Comparison of ENCODE assay signal across 25 mouse cellular contexts in the genomic region with DNA sequence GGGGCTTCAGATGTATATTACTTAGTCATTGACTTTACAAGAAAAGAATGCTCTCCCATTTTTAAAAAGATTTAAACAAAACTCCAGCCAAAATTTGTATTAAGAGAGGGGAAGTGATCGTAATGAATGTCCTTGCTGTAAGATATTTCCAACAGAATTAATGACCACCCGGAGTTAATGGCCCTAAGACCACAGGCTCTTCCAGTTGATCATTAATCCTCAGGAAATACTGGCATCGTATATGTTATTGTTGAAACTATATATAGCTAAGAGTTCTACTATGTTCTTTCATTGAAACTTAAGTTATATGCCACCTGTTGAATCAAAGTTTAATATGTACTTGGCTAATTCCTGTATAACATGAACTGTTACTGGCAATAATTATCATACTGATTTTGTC.
"Had no signal": no experiment of that assay in that cellular context is flagged by ENCODE, and none has a peak within 500 bp of the region (broad histone marks: within the 10 kb centered on the region; RNA-seq: fewer than 3 reads in every experiment).

No protein-coding gene starts in this region.

- H3K4me3 ChIP-seq: heart, adult 2 months; heart, embryonic 13.5 days; heart, embryonic 15.5 days; hindbrain, embryonic 13.5 days; hindbrain, embryonic 15.5 days; limb, embryonic 10.5 days; limb, embryonic 12.5 days; liver, embryonic 13.5 days; liver, embryonic 15.5 days had no signal

- ATAC-seq: forebrain, postnatal 0 days; hindbrain, postnatal 0 days; intestine, embryonic 16.5 days had no signal

- H3K27ac ChIP-seq: heart, adult 2 months; heart, embryonic 13.5 days; heart, embryonic 15.5 days; hindbrain, embryonic 13.5 days; hindbrain, embryonic 15.5 days; hindbrain, postnatal 0 days; limb, embryonic 10.5 days; limb, embryonic 12.5 days; liver, embryonic 13.5 days; liver, embryonic 15.5 days had no signal

- DNase-seq: forebrain, postnatal 0 days; gastrocnemius, postnatal 14 days; gastrocnemius, postnatal 36 days; heart, adult 11 months; heart, adult 2 months; heart, postnatal 14 days; heart, postnatal 36 days; kidney, adult 11 months; kidney, postnatal 10 days; kidney, postnatal 25 days; layer of hippocampus, adult 9-11 months; layer of hippocampus, postnatal 36 days; liver; liver, embryonic 13.5 days had no signal

- H3K36me3 ChIP-seq: heart, embryonic 13.5 days; heart, embryonic 15.5 days; hindbrain, embryonic 13.5 days; hindbrain, embryonic 15.5 days; limb, embryonic 10.5 days; limb, embryonic 12.5 days; liver, embryonic 13.5 days; liver, embryonic 15.5 days had no signal

- H3K9me3 ChIP-seq: heart, embryonic 13.5 days; heart, embryonic 15.5 days; hindbrain, embryonic 13.5 days; hindbrain, embryonic 15.5 days; limb, embryonic 10.5 days; limb, embryonic 12.5 days; liver, embryonic 13.5 days; liver, embryonic 15.5 days had no signal

- H3K9ac ChIP-seq: forebrain, postnatal 0 days; heart, embryonic 13.5 days; heart, embryonic 15.5 days; hindbrain, embryonic 13.5 days; hindbrain, embryonic 15.5 days; limb, embryonic 12.5 days; liver, embryonic 13.5 days; liver, embryonic 15.5 days had no signal

- H3K27me3 ChIP-seq: heart, embryonic 13.5 days; heart, embryonic 15.5 days; hindbrain, embryonic 13.5 days; hindbrain, embryonic 15.5 days; limb, embryonic 12.5 days; liver, embryonic 13.5 days; liver, embryonic 15.5 days had no signal

- H3K4me1 ChIP-seq: heart, embryonic 13.5 days; heart, embryonic 15.5 days; hindbrain, embryonic 13.5 days; hindbrain, embryonic 15.5 days; liver, embryonic 13.5 days; liver, embryonic 15.5 days had no signal

- H3K4me2 ChIP-seq: heart, embryonic 11.5 days; heart, embryonic 13.5 days; heart, embryonic 15.5 days; hindbrain, embryonic 13.5 days; hindbrain, embryonic 15.5 days; limb, embryonic 12.5 days; liver, embryonic 11.5 days; liver, embryonic 13.5 days; liver, embryonic 15.5 days had no signal
